Mouse (Mus musculus): ENCODE data around the gene 4931422A03Rik. TPM values are rescaled to one million over a fixed set of nuclear protein-coding genes. Genes with fewer than 3 reads are reported as not detected.

The 4931422A03Rik gene
- total and polyA plus RNA-seq, 3 experiments = 0.50 to 4.9 TPM; not detected in 1

- DNase-seq (ENCODE audit: low read depth, low spot score) = no peak
- Histone ChIP-seq H3K36me3 (ENCODE audit: control insufficient read depth in 1 of 2, insufficient read depth in 2 of 2, low read length in 2 of 2) (peaks cover 21 to 36% of the 10 kb centered on the region in 2 experiments), H3K79me2 (ENCODE audit: control insufficient read depth, insufficient read depth, low read length, poor library complexity) (peaks cover 18% of the 10 kb centered on the region), H3K4me1 (ENCODE audit: control insufficient read depth in 1 of 2, insufficient read depth in 2 of 2, low read length in 2 of 2) (peaks cover 0 to 3% of the 10 kb centered on the region in 2 experiments; a peak in 1 of 4 replicates), H3K4me3 (ENCODE audit: control insufficient read depth in 1 of 2, insufficient read depth in 1 of 2, low read depth in 2 of 2, low read length in 2 of 2) (no peak overlapping the region), H3K27me3 (ENCODE audit: control insufficient read depth in 1 of 2, insufficient read depth in 2 of 2, low read length in 2 of 2) (no peaks in the 10 kb centered on the region), H3K9ac (ENCODE audit: control insufficient read depth, low read depth, low read length, poor library complexity, severe bottlenecking) (no peak overlapping the region), H3K9me3 (replicated peaks; ENCODE audit: insufficient read depth, low read length) (no peaks in the 10 kb centered on the region), H3K27ac (ENCODE audit: control insufficient read depth, low read depth, low read length) (no peak overlapping the region)
- peak; percentile 60; the same call in 1 of the 2 replicates for TF ChIP-seq RCOR1 (IDR thresholded peaks at IDR 0.05; ENCODE audit: low read depth, low read length)
- no peak for TF ChIP-seq USF2 (IDR thresholded peaks at IDR 0.05; ENCODE audit: borderline replicate concordance in 1 of 2, insufficient read depth in 1 of 2, low read depth in 1 of 2, low read length in 2 of 2)
Measured at GRCm38 (mm10) chr2:103977216-103977615, 50.9 kb downstream of the 4931422A03Rik start.

- Histone ChIP-seq H3K79me2 (ENCODE audit: control insufficient read depth, insufficient read depth, low read length, poor library complexity) (peaks cover 31% of the 10 kb centered on the region), H3K9me3 (replicated peaks; ENCODE audit: insufficient read depth, low read length) (no peaks in the 10 kb centered on the region), H3K4me3 (ENCODE audit: control insufficient read depth in 1 of 2, insufficient read depth in 1 of 2, low read depth in 2 of 2, low read length in 2 of 2) (no peak overlapping the region), H3K27ac (ENCODE audit: control insufficient read depth, low read depth, low read length) (no peak overlapping the region), H3K36me3 (ENCODE audit: control insufficient read depth in 1 of 2, insufficient read depth in 2 of 2, low read length in 2 of 2) (peaks cover 29 to 36% of the 10 kb centered on the region in 2 experiments), H3K9ac (ENCODE audit: control insufficient read depth, low read depth, low read length, poor library complexity, severe bottlenecking) (no peak overlapping the region), H3K4me1 (ENCODE audit: control insufficient read depth in 1 of 2, insufficient read depth in 2 of 2, low read length in 2 of 2) (peaks cover 4 to 7% of the 10 kb centered on the region in 2 experiments; a peak in 2 of 4 replicates), H3K27me3 (ENCODE audit: control insufficient read depth in 1 of 2, insufficient read depth in 2 of 2, low read length in 2 of 2) (no peaks in the 10 kb centered on the region)
- TF ChIP-seq RAD21 (IDR thresholded peaks at IDR 0.05; ENCODE audit: low read depth, low read length) = no peak
- peak in 1 of 2 experiments; percentile 2; a peak in 1 of 4 replicates for TF ChIP-seq POLR2A (IDR thresholded peaks at IDR 0.05; ENCODE audit: control insufficient read depth in 1 of 2, insufficient read depth in 1 of 2, low read depth in 1 of 2, low read length in 2 of 2, poor library complexity in 1 of 2)
- no peak for TF ChIP-seq BHLHE40 (IDR thresholded peaks at IDR 0.05; ENCODE audit: borderline replicate concordance, low read depth, low read length)
- no peak for DNase-seq (ENCODE audit: low read depth, low spot score)
Measured at GRCm38 (mm10) chr2:103975904-103976303, 52.3 kb downstream of the 4931422A03Rik start.

- Histone ChIP-seq H3K27me3 (ENCODE audit: control insufficient read depth in 1 of 2, insufficient read depth in 2 of 2, low read length in 2 of 2) (no peaks in the 10 kb centered on the region), H3K79me2 (ENCODE audit: control insufficient read depth, insufficient read depth, low read length, poor library complexity) (peaks cover 65% of the 10 kb centered on the region), H3K9ac (ENCODE audit: control insufficient read depth, low read depth, low read length, poor library complexity, severe bottlenecking) (peak overlapping the region; percentile 98), H3K4me1 (ENCODE audit: control insufficient read depth in 1 of 2, insufficient read depth in 2 of 2, low read length in 2 of 2) (peaks cover 9 to 13% of the 10 kb centered on the region in 2 experiments; a peak in 3 of 4 replicates), H3K4me3 (ENCODE audit: control insufficient read depth in 1 of 2, insufficient read depth in 1 of 2, low read depth in 2 of 2, low read length in 2 of 2) (peak overlapping the region; percentile 86 to 97), H3K27ac (ENCODE audit: control insufficient read depth, low read depth, low read length) (peak overlapping the region; percentile 93), H3K36me3 (ENCODE audit: control insufficient read depth in 1 of 2, insufficient read depth in 2 of 2, low read length in 2 of 2) (peaks cover 24 to 38% of the 10 kb centered on the region in 2 experiments), H3K9me3 (replicated peaks; ENCODE audit: insufficient read depth, low read length) (no peaks in the 10 kb centered on the region)
- TF ChIP-seq MEF2A (IDR thresholded peaks at IDR 0.05; ENCODE audit: extremely low read depth, insufficient replicate concordance, low read depth, low read length, poor library complexity, severe bottlenecking) (no peak), ZMIZ1 (IDR thresholded peaks at IDR 0.05; ENCODE audit: low read depth, low read length) (no peak), MAZ (IDR thresholded peaks at IDR 0.05; ENCODE audit: low read depth, low read length) (no peak), RCOR1 (IDR thresholded peaks at IDR 0.05; ENCODE audit: low read depth, low read length) (0 out of 2 replicates have a peak, but pooled peaks have one; percentile 33), TBP (IDR thresholded peaks at IDR 0.05; ENCODE audit: low read depth, low read length) (peak; percentile 40; the same call in 1 of the 2 replicates), GATA1 (IDR thresholded peaks at IDR 0.05; ENCODE audit: low read depth, low read length) (no peak), NELFE (IDR thresholded peaks at IDR 0.05; ENCODE audit: low read depth, low read length) (no peak), JUND (IDR thresholded peaks at IDR 0.05; ENCODE audit: low read depth, low read length) (no peak), CHD1 (IDR thresholded peaks at IDR 0.05; ENCODE audit: low read depth, low read length) (0 out of 2 replicates have a peak, but pooled peaks have one; percentile 52), TAL1 (IDR thresholded peaks at IDR 0.05; ENCODE audit: low read length) (no peak), SIN3A (IDR thresholded peaks at IDR 0.05; ENCODE audit: low read length) (peak; percentile 43; the same call in 1 of the 2 replicates)
- DNase-seq (ENCODE audit: low read depth, low spot score) = peak; percentile 72
Measured at GRCm38 (mm10) chr2:103971838-103972237, 56.3 kb downstream of the 4931422A03Rik start.
